Mouse (Mus musculus): ENCODE data around the gene Gm3371.
"Not testable (repeated sequence)": the region's sequence is repeated elsewhere in the genome, so short reads cannot be mapped to it uniquely, and the experiment has no call there.

Gm3371 gene

DNA sequence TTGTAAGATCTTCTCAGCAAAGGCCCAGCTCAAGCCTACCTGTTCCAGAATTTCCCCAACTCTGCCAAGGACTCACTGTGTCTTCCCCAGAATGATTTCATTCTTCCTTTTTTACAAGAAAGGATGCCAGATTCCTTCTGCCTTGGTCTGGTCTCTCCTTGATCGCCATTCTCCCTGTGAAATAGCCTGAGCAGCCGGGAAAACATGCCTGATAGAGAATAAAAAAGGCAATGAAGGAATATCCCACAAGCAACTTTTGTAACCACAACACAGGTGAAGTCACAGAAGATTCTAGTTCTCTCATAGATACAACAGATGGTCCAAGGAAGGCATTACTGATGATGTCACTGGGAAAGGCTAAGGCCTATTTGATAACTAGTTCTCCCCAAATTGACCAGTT is at the start of gene Gm3371:
Gene Gm3371, minus strand, starts transcription at position 101 of the 400 bp plus-strand sequence.
- DNase-seq, result not testable (repeated sequence)

DNA sequence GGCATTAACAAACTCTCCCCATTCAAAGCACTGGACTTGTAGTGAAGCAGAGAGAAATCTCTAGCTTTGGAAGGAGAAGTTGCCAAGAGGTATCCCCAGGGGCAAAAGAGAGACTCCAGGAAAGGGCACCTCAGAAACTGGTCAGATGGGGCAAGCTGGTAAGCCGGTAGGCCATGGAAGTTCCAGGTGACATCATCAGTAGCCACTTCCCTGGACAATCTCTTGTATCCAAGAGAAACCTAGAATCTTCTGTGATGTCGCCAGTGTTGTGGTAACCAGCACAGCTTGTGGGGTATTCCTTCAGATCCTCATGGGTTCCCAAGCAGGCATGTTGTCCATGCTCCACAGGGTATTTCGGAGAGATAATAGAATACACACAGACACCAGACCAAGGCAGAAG is 22.8 kb upstream of the Gm3371 start, which contains the start of gene Gm8232:
Gene Gm8232, plus strand, starts transcription at position 301 of the 400 bp plus-strand sequence.
- not testable (repeated sequence) for DNase-seq

DNA sequence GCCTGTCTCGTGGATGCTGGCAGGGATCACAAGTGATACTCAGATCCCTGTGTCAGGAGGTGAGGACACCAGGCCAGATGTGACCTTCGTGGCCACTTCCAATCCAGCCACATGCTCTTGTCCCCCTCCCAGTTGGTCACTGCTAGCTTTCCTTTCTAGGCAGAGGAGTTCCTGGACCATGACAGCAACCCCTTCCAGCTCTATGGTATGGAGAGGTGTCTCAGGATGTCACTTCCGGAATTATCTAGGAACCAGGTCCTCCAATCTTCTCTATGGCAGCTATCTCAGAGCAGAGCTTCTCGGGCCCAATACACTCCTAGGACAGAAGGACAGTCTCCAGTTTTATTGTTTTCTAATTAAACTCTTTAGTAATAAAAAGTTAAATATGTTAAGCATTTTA is 26.3 kb downstream of the Gm3371 start:
- DNase-seq, result not testable (repeated sequence)

DNA sequence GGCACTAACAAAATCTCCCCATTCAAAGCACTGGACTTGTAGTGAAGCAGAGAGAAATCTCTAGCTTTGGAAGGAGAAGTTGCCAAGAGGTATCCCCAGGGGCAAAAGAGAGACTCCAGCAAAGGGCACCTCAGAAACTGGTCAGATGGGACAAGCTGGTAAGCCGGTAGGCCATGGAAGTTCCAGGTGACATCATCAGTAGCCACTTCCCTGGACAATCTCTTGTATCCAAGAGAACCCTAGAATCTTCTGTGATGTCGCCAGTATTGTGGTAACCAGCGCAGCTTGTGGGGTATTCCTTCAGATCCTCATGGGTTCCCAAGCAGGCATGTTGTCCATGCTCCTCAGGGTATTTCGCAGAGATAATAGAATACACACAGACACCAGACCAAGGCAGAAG is 45.4 kb downstream of the Gm3371 start, which contains the start of gene Gm8229:
Gene Gm8229, plus strand, starts transcription at position 301 of the 400 bp plus-strand sequence.
- not testable (repeated sequence) for DNase-seq

DNA sequence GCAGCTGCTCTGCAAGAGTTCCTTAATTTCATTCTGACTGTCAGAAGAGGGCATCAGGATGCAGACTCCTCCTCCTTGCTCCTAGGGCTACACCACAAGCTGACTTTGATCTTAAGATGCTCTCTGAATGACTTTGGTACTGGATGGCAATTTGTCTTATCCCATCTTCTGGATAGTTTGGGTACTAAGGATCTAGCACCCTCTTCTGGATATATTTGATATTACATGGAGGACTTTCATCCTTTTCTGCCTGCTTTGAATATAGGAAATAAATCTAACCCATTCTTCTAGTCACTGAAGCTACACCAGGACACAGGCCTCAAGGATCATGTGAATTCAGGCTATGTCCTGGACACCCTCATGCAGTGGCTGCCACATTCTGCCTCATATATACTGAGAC is 48.2 kb downstream of the Gm3371 start:
- not testable (repeated sequence) for DNase-seq

DNA sequence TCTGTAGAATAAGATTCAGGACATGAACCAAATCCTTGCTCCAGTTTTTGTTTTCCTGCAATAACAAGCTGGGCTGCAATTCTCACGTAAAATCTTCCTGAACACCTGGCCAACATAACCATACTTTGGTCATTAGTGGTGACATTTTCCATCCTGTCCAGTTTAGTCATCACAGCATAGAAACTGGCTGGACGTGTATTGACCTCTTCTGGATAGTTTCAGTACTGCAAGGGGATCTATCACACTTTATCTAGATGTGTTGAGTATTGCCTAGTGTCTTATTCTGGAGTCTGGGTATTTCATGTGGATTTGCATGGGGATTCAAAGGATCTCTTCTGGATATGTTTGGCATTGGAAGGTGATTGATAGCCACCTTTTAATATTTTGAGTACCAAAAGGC is 49.1 kb downstream of the Gm3371 start:
- DNase-seq, result not testable (repeated sequence)
